Mouse (Mus musculus) T-helper 1 cell (primary cell): ENCODE data around the gene Gm28047.

Experiments
- in situ Hi-C: fragments of 300-600 bp; cut with MboI, MseI; formaldehyde crosslinking; loops from one replicate; pipeline ENCODE4 v1.15.1; 2025; ENCODE audit warnings: high pct_unique_total_duplicates

Gm28047 gene

GRCm38 (mm10) chr15:102501084-102501814, 123.6 kb downstream of the Gm28047 start:
- in situ Hi-C loops: no loop called here

GRCm38 (mm10) chr15:102500479-102500878, 124.4 kb downstream of the Gm28047 start:
- in situ Hi-C loops: no loop called here

- in situ Hi-C loops: no loop called here
Measured at GRCm38 (mm10) chr15:102499851-102500250, 125.0 kb downstream of the Gm28047 start.

DNA sequence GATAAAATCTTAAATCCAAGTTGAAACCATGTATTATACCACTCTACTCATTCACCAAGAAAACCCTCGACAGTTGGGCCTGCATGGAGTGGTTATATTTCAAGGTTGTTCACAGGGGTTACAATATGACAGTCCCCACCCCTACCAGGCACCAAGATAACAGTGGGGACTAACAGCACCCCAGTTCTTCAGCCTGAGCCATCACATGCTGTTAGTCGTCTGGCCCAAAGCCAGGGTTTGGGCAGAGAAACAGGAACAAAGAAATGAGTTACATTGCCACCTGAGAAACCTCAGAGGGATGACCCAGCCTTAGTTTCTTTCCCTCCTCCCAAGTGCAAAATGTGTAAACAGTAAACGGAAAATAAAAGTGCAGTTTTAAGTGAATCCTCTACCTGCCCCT, 125.5 kb downstream of the Gm28047 start:
- in situ Hi-C loops: no loop called here

DNA sequence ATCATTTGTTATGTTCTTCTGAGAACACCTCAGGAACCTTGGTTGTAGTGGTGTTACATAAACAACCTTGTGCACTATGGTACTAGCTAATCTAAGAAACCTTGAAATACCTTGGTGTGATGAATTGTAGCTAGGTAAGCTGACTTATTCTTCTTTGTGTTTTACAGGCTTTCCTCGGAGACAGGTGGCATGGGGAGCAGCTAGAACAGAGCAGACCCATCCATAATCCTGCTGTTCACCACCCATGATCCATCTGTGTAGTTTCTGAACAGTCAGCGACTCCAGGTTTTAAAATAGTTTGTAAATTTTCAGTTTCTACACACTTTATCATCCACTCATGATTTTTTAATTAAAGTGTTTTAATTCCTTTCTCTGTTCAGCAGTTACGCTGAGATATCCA, 126.5 kb downstream of the Gm28047 start:
- in situ Hi-C loops: no loop called here

GRCm38 (mm10) chr15:102487664-102488063, 137.2 kb downstream of the Gm28047 start:
- in situ Hi-C loops: no loop called here

DNA sequence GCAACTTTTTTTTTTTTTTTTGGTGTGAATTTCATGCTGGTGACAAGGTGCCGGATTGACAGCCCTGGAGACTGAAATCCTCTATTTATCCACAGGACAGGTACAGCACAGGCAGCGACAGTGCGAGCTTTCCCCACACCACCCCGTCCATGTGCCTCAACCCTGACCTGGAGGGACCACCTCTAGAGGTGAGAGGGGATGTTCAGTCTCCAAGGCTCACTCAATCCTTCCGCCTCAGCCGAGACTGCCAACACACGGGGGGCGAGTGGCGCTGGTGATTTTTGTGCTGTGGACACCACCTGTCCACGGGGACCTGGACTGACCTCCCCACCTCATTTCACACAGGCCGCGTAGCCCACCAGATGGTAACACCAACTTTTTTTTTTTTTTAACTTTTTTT, 139.0 kb downstream of the Gm28047 start:
- in situ Hi-C loops: no loop called here

DNA sequence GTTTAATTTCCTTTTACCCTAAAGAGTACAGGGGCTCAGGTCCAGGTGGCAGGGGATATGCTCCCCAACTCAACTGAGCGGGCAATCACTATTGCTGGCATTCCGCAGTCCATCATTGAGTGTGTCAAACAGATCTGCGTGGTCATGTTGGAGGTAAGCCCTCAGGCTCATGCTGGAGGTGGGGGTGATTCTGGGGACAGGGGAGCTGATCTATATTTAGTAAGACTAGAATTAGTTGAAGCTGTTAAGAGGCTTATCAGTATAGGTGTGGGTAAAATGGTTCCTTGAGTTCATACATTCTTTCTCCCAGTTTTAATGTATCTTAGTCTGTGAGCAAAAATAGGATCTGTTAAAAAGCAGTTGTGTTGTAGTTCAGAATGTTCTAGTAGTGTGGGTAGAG, 141.7 kb downstream of the Gm28047 start:
- in situ Hi-C loops: no loop called here

- in situ Hi-C loops: loop anchor here (5.0 kb wide), 1 partner anchor 43 kb away; the partner anchor contains the start of genes Map3k12 and Tarbp2
Measured at GRCm38 (mm10) chr15:102474520-102474919, 150.3 kb downstream of the Gm28047 start.
